Mouse (Mus musculus) brain, adult 2 months (tissue): ENCODE measurements at regions not wholly inside any gene's neighbourhood (a gene's known extent, or its start where the extent isn't known, plus 50 kb on each side); places are given as distances from the start of the nearest gene placed in this dataset.

Source experiments
- DNase-seq: peaks from one replicate; pipeline ENCODE4 v3.0.0; 2011; ENCODE audit warnings: low read depth, low spot score

DNA sequence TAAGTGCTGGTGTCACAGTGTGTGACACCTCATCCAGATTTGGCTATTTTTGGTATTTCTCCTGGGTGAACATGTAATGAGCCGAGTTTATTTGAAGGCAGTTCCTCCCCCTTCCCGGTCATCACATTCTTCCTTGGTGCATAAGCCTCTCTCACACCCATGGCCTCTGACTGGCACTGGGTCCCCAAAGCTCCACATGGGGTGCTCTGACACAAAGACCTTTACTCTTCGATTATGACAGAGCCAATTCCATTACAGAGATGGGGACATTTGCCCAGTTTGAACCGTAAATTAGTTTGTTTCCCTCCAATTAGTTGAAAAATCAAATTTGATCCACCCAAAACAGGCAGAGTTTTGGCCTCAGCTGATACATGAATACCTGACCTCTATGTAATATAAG, 171.2 kb upstream of the Camk1g start:
- no peak for DNase-seq

DNA sequence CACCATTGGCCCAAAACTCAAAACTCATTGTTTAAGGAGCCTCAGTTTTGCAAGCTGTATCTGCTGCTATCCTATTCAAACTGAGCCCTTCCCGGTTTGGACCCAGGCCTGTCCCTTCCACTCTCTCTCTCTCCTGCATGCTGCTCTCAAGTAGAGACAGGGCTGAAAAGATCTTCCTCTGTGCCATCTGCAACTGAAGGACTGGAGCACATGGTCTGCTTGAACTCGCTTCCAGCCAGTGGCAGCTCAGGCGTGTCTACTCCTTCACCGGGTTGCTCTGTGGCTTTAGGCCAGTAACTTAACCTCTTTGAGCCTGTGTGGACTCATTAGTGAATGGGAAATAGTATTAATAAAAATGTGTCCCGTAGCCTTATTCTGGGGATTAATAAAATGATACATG, 170.4 kb upstream of the Camk1g start:
- DNase-seq = no peak

DNA sequence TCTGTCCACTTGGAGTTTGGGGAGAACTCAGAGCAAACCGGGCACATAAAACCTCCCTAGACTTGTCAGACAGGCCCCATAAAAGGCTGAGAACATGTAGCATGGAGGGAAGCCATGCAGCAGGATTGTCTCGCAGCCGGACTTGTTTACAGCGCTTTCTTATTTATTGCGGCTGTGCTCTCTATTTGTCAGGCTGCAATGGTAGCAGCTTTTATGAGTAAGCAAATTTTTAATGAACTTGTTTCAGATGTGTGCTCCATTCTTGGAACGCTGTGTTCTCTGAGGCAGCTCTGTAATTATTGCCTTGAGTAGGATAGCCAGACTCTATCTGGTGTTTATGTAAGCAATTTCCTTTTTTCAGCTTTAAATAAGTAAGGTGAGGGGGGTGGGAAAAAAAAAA, 169.2 kb upstream of the Camk1g start:
- DNase-seq = peak; percentile 81

DNA sequence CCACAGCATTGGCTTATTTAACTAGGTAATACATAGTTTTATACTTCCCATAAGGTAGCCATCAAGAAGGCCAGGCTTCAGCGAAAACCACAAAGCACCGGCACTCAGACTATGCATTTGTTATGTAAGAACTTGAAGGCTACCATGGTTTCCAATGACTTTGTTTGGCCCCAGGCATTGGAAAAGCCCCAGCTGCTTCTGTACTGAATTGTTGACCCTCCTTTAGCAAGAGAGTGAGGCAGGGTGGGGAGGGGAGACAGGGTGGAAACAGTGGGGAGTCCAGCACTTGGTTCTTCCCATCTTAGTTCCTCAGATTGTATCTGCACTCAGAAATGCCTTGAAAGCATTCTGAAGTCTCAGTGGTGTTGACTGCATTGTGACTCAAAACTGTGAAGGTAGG, 168.3 kb upstream of the Camk1g start:
- DNase-seq = no peak

DNA sequence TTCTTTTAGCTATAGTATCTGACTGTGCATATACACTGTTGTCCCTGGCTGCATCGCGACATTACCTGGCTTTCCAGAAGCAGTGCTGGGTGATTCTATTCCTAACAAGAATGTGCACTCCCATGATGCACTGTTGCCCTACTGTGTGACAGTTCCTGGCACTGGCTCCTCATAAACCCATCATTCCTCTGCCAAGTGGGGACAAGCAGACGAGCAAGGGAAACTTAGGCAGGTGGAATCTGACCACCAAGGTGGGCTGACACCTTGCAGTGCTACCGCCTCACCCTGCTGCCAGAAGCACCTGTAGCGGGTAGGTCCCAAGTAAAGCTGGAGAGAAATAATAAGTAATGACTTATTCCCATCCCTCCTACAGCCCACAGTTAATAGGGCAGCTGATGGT, 167.5 kb upstream of the Camk1g start:
- DNase-seq = no peak

DNA sequence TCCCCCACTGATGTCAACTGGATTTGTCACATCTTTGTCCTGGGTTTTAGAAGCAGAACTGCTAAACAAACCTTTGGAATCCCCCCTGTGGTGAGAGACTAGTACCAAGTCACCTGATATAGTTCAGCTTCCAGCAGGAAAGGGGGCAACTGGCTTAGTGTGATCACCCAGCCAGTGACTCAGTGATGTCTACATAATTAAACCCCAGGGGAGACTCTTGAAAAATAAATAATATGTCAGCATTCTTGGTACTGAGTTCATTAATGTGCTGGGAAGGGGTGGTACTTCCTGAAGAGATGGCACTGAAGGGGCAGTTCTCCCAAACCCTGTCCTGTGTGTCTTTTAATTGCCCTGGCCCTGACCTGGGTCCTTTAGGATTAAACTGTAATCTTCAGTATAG, 166.5 kb upstream of the Camk1g start:
- DNase-seq = no peak

DNA sequence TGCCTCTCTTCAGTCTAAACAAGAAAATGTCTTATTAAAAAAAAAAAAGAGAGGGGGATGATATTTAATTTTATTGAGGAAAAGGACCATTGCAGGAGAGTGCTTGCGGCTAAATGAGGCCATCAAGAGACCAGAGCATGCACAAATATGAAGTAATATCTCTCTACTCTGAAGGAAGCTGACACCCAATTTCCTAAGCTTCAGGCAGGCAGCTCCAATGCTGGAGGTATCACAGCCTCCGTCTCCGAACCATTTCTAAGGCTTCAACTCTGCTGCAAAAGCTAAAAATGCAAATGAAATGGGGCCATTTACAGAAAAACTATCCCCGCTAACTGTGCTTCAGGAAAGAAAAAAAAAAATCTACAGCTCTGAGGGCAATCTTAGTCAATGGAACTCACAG, 164.4 kb upstream of the Camk1g start:
- no peak for DNase-seq

DNA sequence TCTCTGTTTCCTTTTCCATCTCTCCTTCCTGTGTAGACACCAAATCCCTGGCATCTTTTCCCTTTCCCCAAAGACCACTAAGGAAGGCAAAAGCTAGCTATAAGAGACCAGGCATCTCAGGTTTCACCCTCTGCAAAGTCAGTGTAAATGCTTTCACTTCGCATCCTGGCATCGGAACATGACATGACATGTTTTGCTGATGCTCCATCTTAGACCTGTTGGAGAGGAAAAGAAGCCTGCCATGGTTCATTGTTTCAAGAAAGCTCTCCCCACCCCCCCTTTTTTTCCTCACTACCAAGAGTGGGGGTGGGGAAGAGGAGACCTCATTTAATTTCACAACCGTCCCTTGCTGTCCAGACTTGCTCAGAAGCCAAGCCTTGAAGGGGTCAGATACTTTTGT, 156.4 kb upstream of the Camk1g start:
- DNase-seq = no peak

DNA sequence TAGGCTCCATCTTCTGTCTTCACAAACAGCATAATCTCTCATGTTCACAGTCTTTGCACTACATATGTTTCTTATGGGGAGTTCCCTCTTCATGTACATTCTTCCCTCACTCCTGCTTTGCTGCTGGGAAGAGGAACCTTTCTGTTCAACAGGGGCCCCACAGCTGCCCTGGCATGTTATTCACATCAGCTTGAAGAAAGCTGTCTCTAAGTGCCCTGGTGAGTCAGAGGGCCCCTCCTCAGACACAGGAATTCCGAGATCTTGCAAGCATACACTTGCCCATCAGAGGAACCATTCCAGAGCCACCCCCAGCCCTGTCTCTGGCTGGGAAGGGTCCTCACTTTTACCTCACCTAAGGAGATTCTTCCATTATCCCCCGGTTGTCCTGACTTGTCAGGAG, 151.9 kb upstream of the Camk1g start:
- no peak for DNase-seq

DNA sequence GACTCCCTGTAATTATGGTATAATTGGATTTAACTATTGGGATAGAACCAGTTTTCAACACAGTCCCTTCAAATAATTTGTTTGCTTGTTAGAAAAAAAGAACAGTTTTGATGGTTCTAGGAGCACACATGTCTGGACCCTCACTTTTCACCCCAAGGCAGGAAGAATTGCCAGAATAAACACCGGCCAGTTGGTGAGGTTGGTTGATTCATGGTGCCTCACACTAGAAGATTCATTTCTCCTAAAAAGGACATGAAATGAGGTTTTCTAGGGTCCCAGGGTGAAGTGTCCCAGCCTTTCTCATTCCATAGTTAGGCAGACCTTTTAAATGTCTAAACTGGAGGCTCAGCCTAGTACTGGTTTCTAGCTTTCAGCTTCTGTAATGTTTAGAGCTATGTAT, 148.7 kb upstream of the Camk1g start:
- DNase-seq = no peak

DNA sequence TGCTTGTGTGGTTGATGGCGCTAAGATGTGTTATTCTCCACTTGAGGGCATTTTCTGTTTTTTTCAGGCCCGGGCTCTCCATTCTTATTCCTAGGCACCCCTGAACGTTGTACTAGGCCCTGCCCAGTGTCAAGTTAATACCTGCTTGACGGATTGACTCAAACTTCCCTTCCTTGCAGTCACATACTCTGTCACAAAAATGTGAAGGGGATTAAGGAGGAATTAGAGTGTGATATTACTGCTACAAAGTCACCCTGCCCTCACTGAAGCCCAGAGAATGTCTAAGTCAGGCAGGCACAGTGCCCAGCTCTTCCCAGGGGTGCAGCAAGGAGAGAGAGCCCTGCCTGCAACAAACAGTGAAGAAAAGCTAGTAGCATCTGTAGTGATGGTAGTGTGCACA, 147.9 kb upstream of the Camk1g start:
- DNase-seq = no peak

DNA sequence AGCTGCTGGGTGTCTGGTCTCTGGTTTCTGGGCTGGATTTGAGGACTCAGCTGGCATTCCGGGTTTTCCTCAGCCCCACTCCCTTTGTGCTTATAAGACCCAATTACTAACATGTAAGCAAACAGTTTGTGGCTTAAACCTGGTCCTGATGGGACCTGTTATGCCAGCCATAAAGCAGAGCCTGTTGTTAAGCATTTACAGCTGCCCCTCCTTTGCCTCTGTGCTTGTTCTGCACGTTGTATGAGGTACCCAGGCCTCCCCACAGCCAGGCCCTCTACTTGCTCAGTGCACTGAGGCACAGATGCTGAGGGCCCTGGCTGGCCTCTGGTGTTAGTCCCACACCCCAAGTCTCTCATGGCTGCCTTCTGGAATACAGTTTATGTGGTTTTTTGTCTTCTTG, 147.2 kb upstream of the Camk1g start:
- no peak for DNase-seq

DNA sequence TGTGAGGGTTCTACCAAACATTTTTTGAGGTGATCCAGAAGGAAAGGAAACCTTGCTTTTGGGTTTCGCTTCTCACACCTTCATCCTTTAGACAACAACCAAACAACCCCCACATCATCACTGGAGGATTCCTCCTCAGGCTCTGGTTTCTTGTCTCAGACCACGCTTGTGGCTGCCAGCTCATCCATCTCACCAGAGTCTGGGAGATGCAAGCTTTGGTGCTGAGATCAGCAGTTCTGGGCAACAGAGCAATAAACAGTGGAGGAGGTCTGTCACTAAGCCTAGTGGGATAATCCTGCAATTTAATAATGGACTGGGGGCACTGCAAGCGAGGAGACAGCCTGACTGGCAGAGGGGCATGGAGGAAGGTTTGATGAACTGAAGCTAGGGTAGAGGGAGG, 146.3 kb upstream of the Camk1g start:
- no peak for DNase-seq

DNA sequence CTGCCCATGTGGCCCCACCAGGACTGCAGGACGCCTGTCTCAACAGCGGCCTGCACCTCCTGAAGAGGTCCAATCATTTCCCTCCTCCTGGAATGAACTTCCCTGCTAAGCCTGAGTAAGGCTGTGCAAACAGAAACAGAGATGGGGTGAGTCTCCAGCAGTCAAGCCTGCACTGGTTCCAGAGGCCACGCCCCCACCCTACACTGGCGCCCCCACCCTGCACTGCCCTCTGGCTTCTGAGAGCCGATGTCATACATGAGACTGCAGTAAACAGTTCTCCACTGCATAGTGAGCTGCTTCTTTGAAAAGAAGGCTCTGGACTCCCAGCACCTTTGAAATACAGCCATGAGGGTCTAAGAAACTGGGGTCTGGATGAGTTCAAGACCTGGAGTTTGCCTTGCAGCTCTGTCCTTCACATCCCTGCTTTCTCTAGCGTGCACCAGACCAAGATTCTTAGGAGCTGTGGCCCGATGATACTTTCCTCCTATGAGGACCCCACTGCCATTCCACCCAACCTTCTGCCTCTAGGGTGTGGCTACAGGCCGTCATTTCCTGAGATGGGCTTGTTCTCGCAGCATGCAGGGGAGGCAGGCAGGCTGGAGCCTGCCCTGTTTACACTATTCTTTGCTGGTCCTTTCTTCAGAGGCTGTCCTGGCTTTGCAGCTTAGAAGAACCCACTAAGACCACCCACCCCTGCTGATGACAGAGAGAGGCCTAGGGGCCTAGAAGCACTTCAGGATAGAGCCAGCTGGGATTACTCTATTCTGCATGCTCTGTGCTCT, 144.0 kb upstream of the Camk1g start:
- no peak for DNase-seq

DNA sequence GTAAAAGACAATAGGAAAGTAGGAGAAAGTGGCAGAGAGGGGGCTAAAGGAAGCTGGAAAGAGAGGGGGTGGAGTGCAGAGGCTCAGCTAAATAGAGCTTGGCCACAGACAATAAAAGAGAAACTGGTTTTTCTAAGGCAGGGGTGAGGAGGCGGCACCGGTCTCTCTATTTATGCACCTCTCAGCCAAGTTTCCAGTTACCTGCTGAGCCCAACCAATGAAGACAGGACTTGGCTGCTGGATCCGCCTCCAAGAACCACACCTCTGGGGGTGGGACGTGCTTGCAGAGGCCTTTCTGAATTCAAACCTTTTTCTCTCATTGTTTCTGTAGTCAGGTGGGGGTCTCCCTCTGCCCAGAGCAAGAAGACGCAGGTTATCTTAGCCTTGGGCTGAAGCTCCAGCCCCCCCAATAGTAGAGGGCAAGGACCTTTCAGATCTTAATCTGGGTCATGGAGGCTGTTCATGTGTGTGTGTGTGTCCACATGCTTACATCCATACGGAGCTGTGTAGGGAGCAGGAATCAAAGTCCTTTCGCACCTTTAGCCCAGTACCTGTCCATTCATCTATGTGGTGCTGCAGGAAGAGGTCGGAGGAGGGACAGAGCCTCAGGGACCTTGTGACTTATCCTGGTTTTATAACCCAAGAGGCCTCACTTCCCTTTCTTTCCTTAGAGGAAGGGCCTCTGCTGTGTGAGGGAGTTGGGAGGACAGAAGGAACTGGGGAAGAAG, 140.1 kb upstream of the Camk1g start:
- DNase-seq = peak; percentile 18

DNA sequence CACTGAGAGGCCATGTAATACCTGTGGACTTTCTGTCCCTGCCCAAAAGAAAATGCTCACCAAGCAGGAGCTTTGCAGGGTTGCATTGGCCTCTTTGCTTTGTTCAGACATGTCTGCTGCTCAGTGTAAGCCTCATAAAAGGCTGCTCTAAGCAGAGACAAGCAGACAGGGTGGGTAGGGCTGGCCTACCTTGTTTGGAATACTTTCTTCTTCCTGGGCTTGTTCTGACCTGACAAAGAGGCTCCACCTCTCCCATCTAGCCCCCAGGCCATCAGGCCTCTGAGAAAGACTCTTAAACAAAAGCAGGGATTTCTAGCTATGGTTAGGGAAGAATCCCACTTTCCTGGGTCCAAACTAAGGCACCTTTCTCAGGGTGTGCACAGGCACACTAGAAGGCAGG, 138.2 kb upstream of the Camk1g start:
- DNase-seq = no peak

DNA sequence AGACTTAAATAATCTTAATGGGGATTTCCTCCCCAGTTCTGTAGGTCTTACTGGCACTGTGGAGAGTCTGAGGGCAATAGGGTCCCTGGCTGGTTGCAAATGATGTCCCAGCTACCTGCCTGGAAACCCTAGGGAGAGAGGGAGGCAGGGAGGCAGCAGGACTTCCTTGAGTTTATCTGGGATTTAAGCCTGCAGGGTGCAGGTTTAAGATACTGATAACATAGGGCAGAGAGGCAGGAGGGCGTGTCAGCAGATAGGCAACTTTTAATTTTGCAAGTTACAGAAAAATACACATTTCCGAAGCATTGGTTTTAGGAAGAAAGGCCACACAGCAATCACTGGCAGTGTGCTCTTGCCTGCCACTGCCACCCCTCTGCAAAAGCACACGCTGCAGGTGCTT, 136.9 kb upstream of the Camk1g start:
- DNase-seq = no peak

DNA sequence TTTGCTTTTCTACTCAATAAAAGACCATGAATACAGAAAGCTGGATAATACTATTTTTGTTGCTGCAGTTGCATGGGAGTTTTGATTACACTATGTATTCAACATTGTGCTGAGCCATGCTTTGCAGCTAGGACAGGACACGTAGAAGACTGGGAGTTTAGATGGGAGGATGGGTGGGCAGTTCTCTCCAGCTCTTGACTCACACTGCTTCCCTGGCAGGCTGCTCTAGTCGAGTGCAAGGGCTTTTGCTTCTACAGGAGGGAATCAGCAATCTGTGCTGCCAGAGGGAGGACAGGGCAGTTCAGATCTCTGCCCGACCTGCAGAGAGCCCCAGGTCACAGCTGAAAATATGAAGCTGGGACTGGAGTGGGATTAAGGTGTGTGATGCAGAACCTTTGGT, 135.3 kb upstream of the Camk1g start:
- peak; percentile 75 for DNase-seq

DNA sequence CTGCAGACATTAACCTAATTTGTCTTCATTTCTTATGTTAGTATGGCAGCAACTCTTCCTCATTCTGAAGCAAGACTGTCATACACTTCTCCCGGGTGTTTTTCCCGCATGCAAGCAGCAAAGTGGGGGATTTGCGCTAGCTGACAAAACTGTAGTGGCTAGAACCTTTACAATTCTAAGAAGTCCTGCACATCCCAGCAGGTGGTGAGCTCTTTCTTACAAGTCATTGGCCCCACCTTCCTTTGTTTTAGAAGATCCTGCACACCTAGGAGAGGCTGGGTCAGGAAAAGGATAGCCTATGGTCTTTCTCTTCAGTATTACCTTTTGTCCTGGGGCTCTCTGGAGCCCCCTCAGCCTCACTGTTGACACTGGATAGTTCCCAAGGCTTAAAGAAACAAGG, 134.5 kb upstream of the Camk1g start:
- DNase-seq = no peak

DNA sequence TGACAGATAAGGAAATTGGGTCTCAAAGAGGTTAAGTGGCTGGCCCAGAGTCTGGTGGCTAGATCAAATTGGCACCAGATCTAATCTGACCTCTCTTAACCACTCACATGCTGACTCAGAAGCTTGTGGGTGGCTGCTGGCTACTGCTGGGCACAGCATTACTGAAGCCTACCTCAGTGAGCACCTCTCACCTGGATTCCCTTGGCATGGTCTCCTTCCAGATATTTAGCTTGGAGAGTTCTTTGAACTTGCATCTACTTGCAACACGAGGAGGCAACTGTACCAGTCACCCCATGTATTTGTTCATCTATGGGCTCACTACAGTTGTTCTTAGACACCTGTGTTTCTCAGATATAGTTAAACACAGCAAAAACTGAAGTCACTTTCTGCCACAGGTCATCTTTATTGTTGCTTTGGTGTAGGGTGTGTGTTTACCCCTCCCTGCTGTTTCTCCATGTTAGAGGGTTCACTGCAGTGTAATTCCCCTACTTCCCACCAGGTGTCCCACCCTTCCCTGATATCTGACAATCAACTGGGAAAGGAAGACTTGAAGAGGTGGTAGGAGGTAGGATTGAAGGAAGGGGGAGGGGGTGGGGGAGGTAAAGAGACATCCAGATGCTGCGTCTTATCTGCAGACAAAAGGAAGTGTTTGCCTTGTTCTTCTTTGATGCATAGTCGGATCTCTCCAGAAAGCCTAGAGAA, 133.7 kb upstream of the Camk1g start:
- DNase-seq = peak; percentile 72

DNA sequence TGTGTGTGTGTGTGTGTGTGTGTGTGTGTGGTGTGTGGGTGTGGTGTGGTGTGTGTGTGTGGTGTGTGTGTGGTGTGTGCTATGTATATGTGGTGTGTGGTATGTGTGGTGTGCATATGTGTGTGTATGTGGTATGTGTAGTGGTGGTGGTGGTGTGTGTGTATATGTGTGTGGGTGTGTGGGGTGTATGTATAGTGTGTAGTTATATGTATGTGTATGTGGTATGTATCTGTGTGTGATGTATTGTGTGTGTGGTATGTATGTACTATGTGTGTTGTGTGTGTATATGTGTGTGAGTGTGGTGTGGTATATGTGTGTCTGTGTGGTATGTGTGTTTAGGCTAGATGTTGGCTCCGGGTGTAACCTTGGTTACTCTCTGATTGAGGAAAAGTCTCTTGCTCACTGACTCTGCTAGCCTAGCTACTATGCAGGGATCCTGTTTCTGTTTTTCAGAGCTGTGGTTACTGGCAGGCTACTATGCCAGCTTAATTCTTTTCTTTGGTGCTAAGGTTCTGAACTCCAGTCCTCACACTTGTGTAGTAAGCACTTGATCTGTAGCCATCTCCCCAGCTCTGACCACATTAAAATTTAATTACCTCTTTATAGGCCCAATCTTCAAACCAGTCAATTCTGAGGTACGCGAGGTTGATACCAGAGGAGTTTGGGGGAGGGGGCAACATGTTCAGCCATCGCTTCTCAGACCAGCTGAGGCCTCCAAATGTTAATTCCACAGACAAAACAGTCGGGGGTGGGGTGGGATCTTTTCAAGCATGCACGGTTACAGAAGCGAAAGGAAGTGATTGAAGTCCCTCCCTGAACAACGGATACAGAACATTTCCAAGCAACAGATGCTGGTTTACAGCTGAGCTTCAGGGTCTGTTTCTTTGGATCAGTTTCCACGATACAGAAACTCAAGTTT, 126.4 kb upstream of the Camk1g start:
- no peak for DNase-seq

DNA sequence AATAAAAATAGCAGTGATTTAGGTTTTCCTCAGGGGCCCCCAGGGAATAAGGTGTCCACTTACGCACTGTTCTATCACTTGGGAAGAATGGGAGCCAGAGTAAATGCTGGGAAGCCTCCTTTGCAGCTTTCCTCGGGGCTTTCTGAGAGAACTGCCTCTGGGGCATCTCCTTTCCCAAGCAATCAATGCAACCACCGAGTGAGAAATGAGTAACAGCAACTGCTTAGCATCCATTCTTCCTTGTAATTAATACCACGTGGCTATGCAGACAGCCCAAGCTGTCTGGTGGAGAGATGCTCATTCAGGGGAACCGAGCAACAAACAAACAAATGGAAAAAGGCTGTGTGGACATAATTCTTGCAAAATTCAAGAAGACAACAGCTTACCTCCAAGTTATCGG, 117.9 kb upstream of the Camk1g start:
- DNase-seq = peak; percentile 43
